Mouse (Mus musculus) C2C12 (cell line): ENCODE measurements around the gene Map3k4. TPM values are rescaled to one million over a fixed set of nuclear protein-coding genes. Genes with fewer than 3 reads are reported as not detected.

Experiments
- H3K27me3 ChIP-seq: one replicate; pipeline ENCODE4 v1.6.1; 2011; ENCODE audit not compliant: control insufficient read depth, insufficient read depth, insufficient read length
- H3K36me3 ChIP-seq: one replicate; pipeline ENCODE4 v1.6.1; 2011; ENCODE audit not compliant: control insufficient read depth, insufficient read depth
- H3K4me3 ChIP-seq: one replicate; pipeline ENCODE4 v1.5.1; 2011; ENCODE audit warnings: mild to moderate bottlenecking, control low read depth; ENCODE audit not compliant: poor library complexity, insufficient read depth, severe bottlenecking
- H3K79me2 ChIP-seq: one replicate; pipeline ENCODE4 v1.6.1; 2011; ENCODE audit not compliant: control insufficient read depth, insufficient read depth
- H3K79me3 ChIP-seq: one replicate; pipeline ENCODE4 v1.6.1; 2011; ENCODE audit warnings: low read depth, control low read depth
- H3ac ChIP-seq: one replicate; pipeline ENCODE3; 2011; ENCODE audit warnings: low read depth; ENCODE audit not compliant: control insufficient read depth, insufficient read length
- CEBPB ChIP-seq: IDR thresholded peaks from one replicate; pipeline ENCODE4 v1.6.1; 2011; ENCODE audit warnings: low read depth, mild to moderate bottlenecking, control low read depth, moderate library complexity
- CTCF ChIP-seq: IDR thresholded peaks from one replicate; pipeline ENCODE4 v1.5.1; 2011; ENCODE audit not compliant: control insufficient read depth, insufficient read depth, insufficient read length
- FOSL1 ChIP-seq: IDR thresholded peaks from one replicate; pipeline ENCODE4 v1.8.0; 2011; ENCODE audit warnings: mild to moderate bottlenecking, low read length; ENCODE audit not compliant: poor library complexity, insufficient read depth, severe bottlenecking
- MAX ChIP-seq: IDR thresholded peaks from one replicate; pipeline ENCODE4 v1.6.1; 2011; ENCODE audit warnings: mild to moderate bottlenecking, control low read depth
- MYOD1 ChIP-seq: IDR thresholded peaks from one replicate; pipeline ENCODE4 v1.6.1; 2011; ENCODE audit warnings: low read depth; ENCODE audit not compliant: control insufficient read depth, insufficient read length
- MYOG ChIP-seq: IDR thresholded peaks from one replicate; pipeline ENCODE4 v1.6.1; 2011; ENCODE audit not compliant: control insufficient read depth, insufficient read length; ENCODE audit errors: extremely low read depth
- USF1 ChIP-seq: IDR thresholded peaks from one replicate; pipeline ENCODE4 v1.6.1; 2011; ENCODE audit warnings: low read depth, mild to moderate bottlenecking, control low read depth, moderate library complexity
- polyA plus RNA-seq: library from polyadenylated mRNA; unstranded; fragments of >200 nt; fragmentation: generic; extraction: Trizol; gene quantifications from one replicate; pipeline ENCODE4 v1.2.1, GENCODE M21; 2012; ENCODE audit warnings: missing spikeins

Map3k4 gene
- polyA plus RNA-seq, 1 experiment = 20.9 TPM

DNA sequence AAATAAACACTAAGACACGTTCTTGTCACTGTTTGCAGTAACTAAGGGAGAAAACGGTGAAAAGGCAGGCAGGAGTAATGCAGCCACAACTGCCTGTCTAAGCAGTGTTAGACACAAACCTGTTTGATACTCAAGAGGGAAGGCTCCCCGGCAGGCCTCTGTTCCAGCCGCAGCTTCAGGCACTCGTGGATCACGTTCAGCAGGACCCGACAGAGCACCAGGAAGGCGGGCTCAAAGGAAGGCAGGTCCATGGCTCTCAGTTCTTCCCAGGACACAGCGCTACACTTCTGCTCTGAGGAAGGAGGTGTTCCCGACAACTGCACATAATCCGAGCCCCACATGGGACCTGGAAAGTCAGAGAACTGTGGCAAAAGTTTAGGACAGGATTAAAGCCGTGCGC lies 54.8 kb downstream of the Map3k4 start:
- H3K79me2 ChIP-seq = peaks cover 20% of the 10 kb centered on the region
- H3K27me3 ChIP-seq = no peaks in the 10 kb centered on the region
- TF ChIP-seq CEBPB (no peak), USF1 (no peak), MYOG (no peak), FOSL1 (no peak), MAX (no peak), CTCF (no peak), MYOD1 (no peak)
- no peaks in the 10 kb centered on the region for H3K79me3 ChIP-seq
- H3ac ChIP-seq = no peak overlapping the region
- H3K4me3 ChIP-seq = no peak overlapping the region
- H3K36me3 ChIP-seq = no peaks in the 10 kb centered on the region

DNA sequence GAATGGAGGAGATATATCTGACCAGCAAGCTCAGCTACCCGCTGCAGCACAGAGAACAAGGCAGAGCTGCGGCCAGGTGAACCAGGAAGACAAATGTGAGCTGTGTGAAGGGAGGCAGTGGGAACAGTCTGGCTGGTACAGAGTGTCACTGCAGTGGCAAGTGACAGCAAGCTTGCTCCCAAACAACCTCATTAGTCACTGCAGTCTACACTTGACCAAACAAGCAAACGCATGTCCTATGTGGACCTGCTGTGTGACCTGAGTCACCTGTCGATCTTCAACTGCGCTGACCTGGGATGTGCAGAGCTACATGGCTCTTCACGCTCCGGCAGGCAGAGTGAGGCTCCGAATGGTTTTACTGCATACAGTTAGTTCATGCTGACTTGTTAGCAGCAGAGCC lies 55.7 kb downstream of the Map3k4 start:
- H3K36me3 ChIP-seq = peaks cover 6% of the 10 kb centered on the region
- no peak for TF ChIP-seq CTCF
- H3K4me3 ChIP-seq = no peak overlapping the region
- H3K79me3 ChIP-seq = no peaks in the 10 kb centered on the region
- H3ac ChIP-seq = no peak overlapping the region
- H3K27me3 ChIP-seq = no peaks in the 10 kb centered on the region
- peaks cover 20% of the 10 kb centered on the region for H3K79me2 ChIP-seq

DNA sequence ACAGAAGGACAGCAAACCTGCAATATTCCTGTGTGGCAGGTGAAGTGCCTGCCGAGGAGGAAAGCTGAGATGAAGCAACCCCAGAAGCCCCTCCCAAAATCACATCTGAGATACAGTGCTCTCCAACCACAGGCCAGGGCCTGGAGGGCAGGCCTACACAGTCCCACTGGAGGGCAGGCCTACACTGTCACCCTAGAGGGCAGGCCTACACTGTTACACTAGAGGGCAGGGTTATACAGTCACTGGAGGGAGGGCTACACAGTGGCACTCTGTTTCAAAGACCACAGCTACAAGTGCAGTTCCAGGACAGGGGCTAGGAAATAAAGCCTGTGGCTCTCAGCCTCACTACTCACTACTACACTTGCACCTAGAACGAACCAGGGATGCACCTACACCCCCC lies 56.7 kb downstream of the Map3k4 start:
- Histone ChIP-seq H3K79me3 (no peaks in the 10 kb centered on the region), H3ac (no peak overlapping the region), H3K4me3 (no peak overlapping the region), H3K79me2 (peaks cover 13% of the 10 kb centered on the region), H3K36me3 (peaks cover 16% of the 10 kb centered on the region), H3K27me3 (no peaks in the 10 kb centered on the region)
- TF ChIP-seq CTCF (peak; percentile 55), MAX (no peak), MYOD1 (no peak)

GRCm38 (mm10) chr17:12261376-12261775 lies 57.2 kb downstream of the Map3k4 start:
- TF ChIP-seq USF1 (no peak), FOSL1 (no peak), MYOD1 (no peak), MAX (no peak), MYOG (no peak), CTCF (no peak), CEBPB (no peak)
- H3ac ChIP-seq = no peak overlapping the region
- no peaks in the 10 kb centered on the region for H3K79me3 ChIP-seq
- peaks cover 21% of the 10 kb centered on the region for H3K36me3 ChIP-seq
- H3K4me3 ChIP-seq = no peak overlapping the region
- peaks cover 10% of the 10 kb centered on the region for H3K79me2 ChIP-seq
- H3K27me3 ChIP-seq = no peaks in the 10 kb centered on the region

GRCm38 (mm10) chr17:12259957-12260356 lies 58.6 kb downstream of the Map3k4 start:
- H3K79me2 ChIP-seq = no peaks in the 10 kb centered on the region
- H3K36me3 ChIP-seq = peaks cover 26% of the 10 kb centered on the region
- no peaks in the 10 kb centered on the region for H3K79me3 ChIP-seq
- H3K4me3 ChIP-seq = no peak overlapping the region
- H3ac ChIP-seq = no peak overlapping the region
- H3K27me3 ChIP-seq = no peaks in the 10 kb centered on the region
- no peak for TF ChIP-seq USF1
- no peak for TF ChIP-seq FOSL1
- no peak for TF ChIP-seq MYOG
- no peak for TF ChIP-seq MYOD1

- Histone ChIP-seq H3K79me2 (no peaks in the 10 kb centered on the region), H3K36me3 (peaks cover 33% of the 10 kb centered on the region), H3ac (no peak overlapping the region), H3K79me3 (no peaks in the 10 kb centered on the region), H3K27me3 (no peaks in the 10 kb centered on the region), H3K4me3 (no peak overlapping the region)
- TF ChIP-seq CEBPB = no peak
- TF ChIP-seq USF1 = no peak
- no peak for TF ChIP-seq MAX
- no peak for TF ChIP-seq CTCF
- no peak for TF ChIP-seq MYOG
- no peak for TF ChIP-seq FOSL1
- no peak for TF ChIP-seq MYOD1
These were observed 60.1 kb downstream of the Map3k4 start for GRCm38 (mm10) chr17:12258517-12258916.
